Mouse (Mus musculus): Measurements from ENCODE around the gene Trpm7.

GRCm38 (mm10) chr2:126875516-126875835, 554 bp downstream of the Trpm7 start:
- TF ChIP-seq CTCF (conservative IDR thresholded peaks at IDR 0.05; ENCODE audit: insufficient read depth, insufficient read length, low read depth, low read length) (no peak), POLR2A (IDR thresholded peaks at IDR 0.05; ENCODE audit: low read depth, low read length) (no peak)

Measured in kidney, adult 2 months (tissue).